Mouse (Mus musculus) neural tube, embryonic 14.5 days (tissue): ENCODE data around the gene Eif4g2. TPM values are rescaled to one million over a fixed set of nuclear protein-coding genes. Genes with fewer than 3 reads are reported as not detected.

ENCODE experiments used
- ATAC-seq: fragments of 200-750 bp; cut with Nextera tagmentation; 2 replicates; pipeline ENCODE4 v1.8.0; 2017; ENCODE audit warnings: low read depth, mild to moderate bottlenecking, moderate TSS enrichment, moderate library complexity
- H3K27ac ChIP-seq: fragments of 300-500 bp; sonication (generic); 2 replicates; pipeline ENCODE4 v1.5.1; 2014; ENCODE audit warnings: low read depth, mild to moderate bottlenecking, control low read depth, low read length, moderate library complexity, mixed read lengths
- H3K27me3 ChIP-seq: fragments of 300-500 bp; sonication (generic); 2 replicates; pipeline ENCODE4 v1.6.1; 2014; ENCODE audit warnings: low read length; ENCODE audit not compliant: control insufficient read depth, insufficient read depth
- H3K36me3 ChIP-seq: fragments of 300-500 bp; sonication (generic); 2 replicates; pipeline ENCODE4 v1.6.1; 2014; ENCODE audit warnings: low read length, mixed read lengths; ENCODE audit not compliant: control insufficient read depth, insufficient read depth
- H3K4me1 ChIP-seq: fragments of 300-500 bp; sonication (generic); 2 replicates; pipeline ENCODE4 v1.6.1; 2014; ENCODE audit warnings: low read length; ENCODE audit not compliant: control insufficient read depth, insufficient read depth
- H3K4me2 ChIP-seq: fragments of 300-500 bp; sonication (generic); 2 replicates; pipeline ENCODE4 v1.6.1; 2014; ENCODE audit warnings: mild to moderate bottlenecking, low read depth, low read length, control low read depth
- H3K4me3 ChIP-seq: fragments of 300-500 bp; sonication (generic); 2 replicates; pipeline ENCODE4 v1.5.1; 2014; ENCODE audit warnings: low read depth, low read length, control low read depth, mixed read lengths
- H3K9ac ChIP-seq: fragments of 300-500 bp; sonication (generic); replicated peaks from 2 replicates; pipeline ENCODE4 v1.6.1; 2014; ENCODE audit warnings: low read depth, mild to moderate bottlenecking, control low read depth, low read length, mixed read lengths
- H3K9me3 ChIP-seq: fragments of 300-500 bp; sonication (generic); 2 replicates; pipeline ENCODE4 v1.6.1; 2016; ENCODE audit warnings: low read length; ENCODE audit not compliant: control insufficient read depth
- WGBS: fragments of 180-500 bp; shearing (Covaris S2); extraction: QIAGEN DNeasy Blood & Tissue Kit; methylation state at CpG from one replicate; pipeline ENCODE4 v1.1.7; 2014; 5-methylcytosine and 5-hydroxymethylcytosine counted together
- polyA plus RNA-seq: library from polyadenylated mRNA; unstranded; fragments of >200 nt; fragmentation: Nextera tagmentation; extraction: Ambion mirVana; gene quantifications from 2 replicates; pipeline ENCODE4 v1.2.1, GENCODE M21; 2014

Eif4g2 gene
- polyA plus RNA-seq, 1 experiment from 2014 or later, result 1,155 TPM

DNA sequence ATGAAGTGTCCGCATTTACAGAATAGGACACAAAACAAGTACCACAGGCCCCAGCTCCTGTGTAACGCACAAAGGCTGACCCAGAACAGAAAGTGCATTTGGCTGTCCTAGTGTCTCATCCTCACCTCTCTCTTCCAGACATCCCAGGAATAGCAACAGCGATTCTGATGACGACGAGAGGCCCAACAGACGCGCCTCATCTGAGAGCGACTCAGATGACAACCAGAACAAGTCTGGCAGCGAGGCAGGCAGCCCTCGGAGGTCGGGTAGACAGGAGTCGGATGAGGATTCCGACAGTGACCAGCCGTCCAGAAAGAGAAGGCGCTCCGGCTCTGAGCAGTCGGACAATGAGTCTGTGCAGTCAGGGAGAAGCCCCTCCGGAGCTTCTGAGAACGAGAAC lies 27.6 kb downstream of the Eif4g2 start:
- no peak for ATAC-seq
- Histone ChIP-seq H3K4me2 (no peak overlapping the region), H3K4me3 (no peak overlapping the region), H3K4me1 (peaks cover 4% of the 10 kb centered on the region; the same call in 1 of the 2 replicates), H3K9me3 (no peaks in the 10 kb centered on the region), H3K9ac (no peak overlapping the region), H3K27me3 (no peaks in the 10 kb centered on the region), H3K27ac (no peak overlapping the region), H3K36me3 (peaks cover 56% of the 10 kb centered on the region)
- 92% methylated on average over 19 of the region's 19 CpGs for WGBS

DNA sequence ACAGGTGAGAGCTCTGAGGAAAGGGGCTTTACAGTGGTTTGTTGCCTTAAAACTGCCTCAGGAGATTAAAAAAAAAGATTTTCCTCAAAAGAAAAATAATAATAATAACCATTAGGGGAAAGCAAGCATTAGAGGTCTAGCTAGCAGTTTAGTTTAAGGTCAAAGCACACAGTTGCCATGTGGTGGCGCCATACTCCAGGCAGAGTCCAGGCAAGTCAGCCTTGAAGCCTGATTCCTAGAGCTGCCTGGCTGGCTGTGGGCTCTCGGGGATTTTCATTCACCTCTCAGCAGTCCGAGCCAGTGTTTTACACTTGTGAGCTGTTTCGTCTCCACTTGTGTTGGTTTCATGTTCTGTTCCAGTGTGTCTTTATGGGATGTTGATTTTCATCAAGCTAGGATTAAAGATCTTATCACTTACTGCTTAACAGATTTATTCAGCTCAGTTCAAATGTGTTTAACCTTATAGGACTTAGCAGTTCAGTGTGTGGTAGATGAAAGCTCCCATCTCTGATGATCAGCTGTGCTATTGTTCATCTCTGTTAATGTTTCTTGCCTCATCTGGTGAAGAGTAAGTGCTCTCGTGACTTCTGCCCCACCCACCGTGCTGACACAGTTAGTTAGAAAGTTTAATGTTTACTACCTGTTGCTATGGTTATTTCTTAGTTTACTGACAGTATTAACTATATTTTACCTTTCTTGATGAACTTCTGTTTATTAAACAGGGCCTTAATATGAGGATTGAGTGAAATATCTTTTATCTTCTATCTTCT lies 33.0 kb downstream of the Eif4g2 start:
- no peak for ATAC-seq
- Histone ChIP-seq H3K4me2 (no peak overlapping the region), H3K4me3 (no peak overlapping the region), H3K27me3 (no peaks in the 10 kb centered on the region), H3K4me1 (no peaks in the 10 kb centered on the region), H3K9me3 (no peaks in the 10 kb centered on the region), H3K27ac (no peak overlapping the region), H3K36me3 (peaks cover 76% of the 10 kb centered on the region), H3K9ac (no peak overlapping the region)
- WGBS, result 63% methylated on average over 6 of the region's 6 CpGs

DNA sequence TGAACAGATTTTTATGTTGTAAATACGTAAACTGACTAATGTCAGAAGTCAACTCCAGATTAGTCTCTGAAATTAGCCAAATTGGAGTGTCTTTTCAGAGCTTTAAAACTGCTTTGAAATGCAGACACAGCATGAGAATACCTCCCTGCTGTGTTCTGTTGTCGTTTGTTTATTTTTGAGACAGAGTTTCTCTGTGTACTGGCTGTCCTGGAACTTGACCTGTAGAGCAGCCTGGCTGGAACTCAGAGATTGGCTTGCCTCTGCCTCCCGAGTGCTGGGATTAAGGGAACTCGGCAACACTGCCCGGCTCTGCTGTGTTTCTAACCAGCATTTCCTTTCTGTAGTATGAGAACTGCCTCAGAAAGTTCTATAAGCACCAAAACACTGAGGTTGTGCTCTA lies 33.9 kb downstream of the Eif4g2 start:
- H3K4me1 ChIP-seq, result no peaks in the 10 kb centered on the region
- no peak for ATAC-seq

DNA sequence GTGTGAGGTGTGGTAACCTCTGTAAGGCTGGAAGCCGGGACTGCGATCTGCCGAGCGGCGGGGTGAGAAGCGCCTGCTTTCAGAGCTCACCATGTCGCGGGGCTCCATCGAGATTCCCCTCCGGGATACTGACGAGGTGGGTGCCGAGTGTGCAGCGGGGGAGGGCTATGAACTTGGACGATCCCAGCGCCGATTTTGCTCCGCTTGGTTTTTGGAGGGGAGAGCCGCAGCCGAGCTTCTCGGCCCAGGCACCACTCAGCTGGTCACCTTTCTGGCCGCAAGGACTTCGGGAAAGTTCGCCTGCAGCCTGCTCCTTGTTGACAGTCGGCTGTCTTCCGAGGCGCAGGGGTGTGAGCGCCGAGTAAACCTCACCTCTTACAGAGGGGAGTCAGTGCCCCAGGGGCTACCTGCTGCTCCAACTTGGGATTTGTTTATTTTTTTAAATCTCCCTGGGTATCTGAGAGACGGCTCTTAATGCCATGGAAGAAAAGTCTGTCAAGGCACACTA lies 53.7 kb downstream of the Eif4g2 start:
- H3K4me3 ChIP-seq, result peak overlapping the region; percentile 48
- no peaks in the 10 kb centered on the region for H3K9me3 ChIP-seq
- peaks cover 7% of the 10 kb centered on the region; the same call in 1 of the 2 replicates for H3K36me3 ChIP-seq
- peak; percentile 43; the same call in 1 of the 2 replicates for ATAC-seq
- WGBS, result 0% methylated on average over 29 of the region's 29 CpGs
- peak overlapping the region; percentile 49 for H3K9ac ChIP-seq
- peak overlapping the region; percentile 61 for H3K4me2 ChIP-seq
- peak overlapping the region; percentile 89 for H3K27ac ChIP-seq
- H3K4me1 ChIP-seq, result peaks cover 8% of the 10 kb centered on the region
- H3K27me3 ChIP-seq, result no peaks in the 10 kb centered on the region

More for the DNA sequence above, 33.9 kb downstream of the Eif4g2 start:
- H3K4me2 ChIP-seq, result no peak overlapping the region
- H3K4me3 ChIP-seq, result no peak overlapping the region
- H3K36me3 ChIP-seq, result peaks cover 76% of the 10 kb centered on the region
- no peak overlapping the region for H3K27ac ChIP-seq
- no peaks in the 10 kb centered on the region for H3K9me3 ChIP-seq
- WGBS, result 82% methylated on average over 5 of the region's 5 CpGs
- no peak overlapping the region for H3K9ac ChIP-seq
- H3K27me3 ChIP-seq, result no peaks in the 10 kb centered on the region

DNA sequence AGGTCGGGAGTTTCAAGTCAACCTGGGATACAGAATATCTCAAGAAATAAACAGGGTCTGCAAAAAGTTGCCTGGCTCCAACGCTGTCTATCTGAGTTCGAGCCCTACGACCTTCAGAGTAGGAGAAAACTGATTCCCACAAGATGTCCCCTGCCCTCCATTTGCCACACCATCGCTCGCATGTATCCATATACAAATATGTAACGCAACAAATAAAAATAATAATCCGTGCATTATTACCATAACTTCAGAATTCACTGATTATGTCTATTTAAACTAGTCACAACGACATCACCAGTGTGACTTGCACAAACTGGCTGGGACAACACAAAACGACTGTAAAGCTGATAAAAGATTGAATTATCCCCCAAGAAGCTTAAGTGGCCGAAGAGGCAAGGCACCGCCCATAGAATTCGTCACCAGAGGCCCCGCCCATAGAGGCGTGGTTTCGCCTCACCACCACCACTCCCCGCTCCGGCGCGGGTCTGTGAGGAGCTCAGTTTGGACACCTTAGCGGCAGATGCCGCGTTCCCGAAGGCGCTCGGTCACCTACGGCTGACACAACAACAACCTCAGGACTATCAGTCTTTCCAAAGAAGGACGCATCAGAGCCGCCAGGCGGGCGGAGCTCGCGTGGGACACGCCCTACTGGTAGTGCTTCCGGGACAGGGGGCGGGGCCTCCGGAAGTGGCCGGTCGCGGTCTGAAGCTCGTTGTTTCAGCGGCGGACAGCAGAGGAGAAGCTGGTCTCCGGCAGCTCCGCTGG lies 54.4 kb downstream of the Eif4g2 start, which contains the start of gene Ctr9:
Ctr9 (plus strand) TSS at position 671 of the 765 bp plus-strand sequence.
- Histone ChIP-seq H3K27me3 (no peaks in the 10 kb centered on the region), H3K9me3 (no peaks in the 10 kb centered on the region), H3K27ac (peak within 1 kb of the TSS; percentile 89), H3K9ac (peak within 1 kb of the TSS; percentile 49), H3K4me3 (peak within 1 kb of the TSS; percentile 48), H3K4me2 (peak within 1 kb of the TSS; percentile 61), H3K4me1 (peaks cover 8% of the 10 kb centered on the region), H3K36me3 (peaks cover 4% of the 10 kb centered on the region; the same call in 1 of the 2 replicates)
- WGBS, result 6% methylated on average over 45 of the region's 45 CpGs
- peak; percentile 97 for ATAC-seq

DNA sequence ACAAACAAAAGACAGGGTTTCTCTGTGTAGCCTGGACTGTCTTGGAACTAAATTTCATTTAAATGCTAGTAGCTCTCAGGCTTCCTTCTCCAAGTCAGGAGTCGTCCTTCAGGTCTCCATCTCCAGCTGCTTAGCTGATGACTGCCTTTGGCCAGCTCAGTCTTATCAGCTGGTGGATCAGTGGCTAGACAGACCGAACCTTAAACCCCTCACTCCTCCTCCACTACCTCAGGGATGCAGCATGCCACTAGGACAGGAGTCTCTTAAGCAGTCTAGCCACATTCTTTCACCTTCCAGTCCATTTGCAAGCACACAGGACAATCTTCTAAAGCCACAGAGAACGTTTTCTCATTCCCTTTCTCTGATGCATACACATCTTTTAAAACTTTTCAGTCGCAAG lies 57.9 kb downstream of the Eif4g2 start:
- Histone ChIP-seq H3K4me1 (peaks cover 5% of the 10 kb centered on the region), H3K27me3 (no peaks in the 10 kb centered on the region), H3K4me2 (no peak overlapping the region), H3K27ac (no peak overlapping the region), H3K36me3 (no peaks in the 10 kb centered on the region), H3K9me3 (no peaks in the 10 kb centered on the region), H3K4me3 (no peak overlapping the region), H3K9ac (no peak overlapping the region)
- ATAC-seq, result no peak
- 74% methylated on average over 4 of the region's 4 CpGs for WGBS

DNA sequence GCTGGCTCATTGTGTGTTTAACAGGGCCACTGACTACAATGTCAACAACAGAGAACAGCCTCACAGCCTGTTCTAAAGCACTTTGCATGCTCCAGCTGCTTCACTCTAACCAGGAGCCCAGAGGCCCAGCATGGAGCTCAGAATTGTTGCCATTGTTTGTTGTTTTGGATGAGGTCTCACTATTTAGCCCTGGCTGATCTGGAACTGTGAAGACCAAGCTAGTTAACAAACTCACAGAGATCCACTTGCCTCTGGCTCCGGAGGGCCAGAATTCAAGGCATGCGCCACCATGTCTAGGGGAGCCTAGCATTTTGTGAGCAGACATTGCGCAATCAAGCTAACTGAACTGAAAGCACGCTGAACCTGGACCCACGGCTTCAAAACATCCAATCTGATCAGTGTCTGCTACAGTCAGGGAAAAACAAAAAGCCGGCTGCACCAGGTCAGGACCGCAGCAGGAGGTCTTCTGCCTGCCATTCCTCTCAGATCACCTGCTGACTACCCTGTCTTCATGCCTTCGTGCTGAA lies 58.7 kb downstream of the Eif4g2 start:
- no peaks in the 10 kb centered on the region for H3K9me3 ChIP-seq
- H3K4me1 ChIP-seq, result no peaks in the 10 kb centered on the region
- no peak overlapping the region for H3K27ac ChIP-seq
- no peak overlapping the region for H3K4me3 ChIP-seq
- ATAC-seq, result no peak
- H3K36me3 ChIP-seq, result no peaks in the 10 kb centered on the region
- H3K4me2 ChIP-seq, result no peak overlapping the region
- WGBS, result 18% methylated on average over 8 of the region's 8 CpGs
- no peaks in the 10 kb centered on the region for H3K27me3 ChIP-seq
- H3K9ac ChIP-seq, result no peak overlapping the region

DNA sequence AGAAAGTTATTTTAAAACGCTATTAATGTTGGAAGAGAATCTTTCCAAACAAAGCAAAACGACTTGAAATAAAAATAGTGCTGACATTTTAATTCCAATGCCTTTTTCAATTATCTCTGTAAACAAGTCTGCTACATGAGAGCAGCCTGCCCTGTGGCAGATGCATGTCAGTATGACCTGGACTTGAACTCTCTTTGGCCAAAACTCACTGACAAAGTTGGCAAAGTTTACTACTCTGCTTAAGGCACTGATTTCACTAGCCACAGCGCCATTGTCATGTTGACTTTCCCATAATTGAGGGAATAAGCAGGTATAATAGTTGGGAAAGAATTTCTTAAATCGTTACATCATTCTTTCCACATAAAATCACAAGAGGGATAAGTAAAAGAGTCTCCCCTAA lies 62.0 kb downstream of the Eif4g2 start:
- 83% methylated on average over 4 of the region's 4 CpGs for WGBS
- H3K4me1 ChIP-seq, result no peaks in the 10 kb centered on the region
- H3K27me3 ChIP-seq, result no peaks in the 10 kb centered on the region
- no peak overlapping the region for H3K4me3 ChIP-seq
- H3K9me3 ChIP-seq, result no peaks in the 10 kb centered on the region
- H3K9ac ChIP-seq, result no peak overlapping the region
- no peak overlapping the region for H3K27ac ChIP-seq
- H3K36me3 ChIP-seq, result no peaks in the 10 kb centered on the region
- no peak for ATAC-seq
- no peak overlapping the region for H3K4me2 ChIP-seq
